Mouse (Mus musculus) embryonic facial prominence, embryonic 10.5 days (tissue): ENCODE measurements around the gene Samd9l. TPM values are rescaled to one million over a fixed set of nuclear protein-coding genes. Genes with fewer than 3 reads are reported as not detected.
"Not testable (repeated sequence)": the region's sequence is repeated elsewhere in the genome, so short reads cannot be mapped to it uniquely, and the experiment has no call there.

Source experiments
- DNase-seq: peaks from one replicate; pipeline ENCODE4 v3.0.0-alpha.2; 2017; ENCODE audit warnings: low spot score
- H3K27ac ChIP-seq: fragments of 300-500 bp; sonication (generic); replicated peaks from 2 replicates; pipeline ENCODE4 v1.5.1; 2016; ENCODE audit warnings: mild to moderate bottlenecking
- H3K27me3 ChIP-seq: fragments of 300-500 bp; sonication (generic); replicated peaks from 2 replicates; pipeline ENCODE4 v1.6.1; 2016; ENCODE audit warnings: low read depth, mild to moderate bottlenecking; ENCODE audit not compliant: poor library complexity, severe bottlenecking
- H3K36me3 ChIP-seq: fragments of 300-500 bp; sonication (generic); replicated peaks from 2 replicates; pipeline ENCODE4 v1.6.1; 2016; ENCODE audit warnings: mild to moderate bottlenecking, moderate library complexity
- H3K4me1 ChIP-seq: fragments of 300-500 bp; sonication (generic); 2 replicates; pipeline ENCODE4 v1.6.1; 2016
- H3K4me3 ChIP-seq: fragments of 300-500 bp; sonication (generic); 2 replicates; pipeline ENCODE4 v1.5.1; 2016; ENCODE audit warnings: mild to moderate bottlenecking, moderate library complexity
- H3K9me3 ChIP-seq: fragments of 300-500 bp; sonication (generic); 2 replicates; pipeline ENCODE4 v1.6.1; 2016; ENCODE audit warnings: mild to moderate bottlenecking
- WGBS: fragments of 180-500 bp; shearing (Covaris S2); methylation state at CpG from one replicate; pipeline ENCODE4 v1.1.7; 2016; 5-methylcytosine and 5-hydroxymethylcytosine counted together
- polyA plus RNA-seq: library from polyadenylated mRNA; unstranded; fragments of >200 nt; fragmentation: Nextera tagmentation; extraction: Ambion mirVana; gene quantifications from 2 replicates; pipeline ENCODE4 v1.2.1, GENCODE M21; 2016

The Samd9l gene
- polyA plus RNA-seq, 1 experiment from 2014 or later = 0.37 TPM

- H3K4me3 ChIP-seq, H3K4me1 ChIP-seq, H3K9me3 ChIP-seq: not testable (repeated sequence)
Measured at GRCm38 (mm10) chr6:3384816-3385215, 14.6 kb downstream of the Samd9l start.

DNA sequence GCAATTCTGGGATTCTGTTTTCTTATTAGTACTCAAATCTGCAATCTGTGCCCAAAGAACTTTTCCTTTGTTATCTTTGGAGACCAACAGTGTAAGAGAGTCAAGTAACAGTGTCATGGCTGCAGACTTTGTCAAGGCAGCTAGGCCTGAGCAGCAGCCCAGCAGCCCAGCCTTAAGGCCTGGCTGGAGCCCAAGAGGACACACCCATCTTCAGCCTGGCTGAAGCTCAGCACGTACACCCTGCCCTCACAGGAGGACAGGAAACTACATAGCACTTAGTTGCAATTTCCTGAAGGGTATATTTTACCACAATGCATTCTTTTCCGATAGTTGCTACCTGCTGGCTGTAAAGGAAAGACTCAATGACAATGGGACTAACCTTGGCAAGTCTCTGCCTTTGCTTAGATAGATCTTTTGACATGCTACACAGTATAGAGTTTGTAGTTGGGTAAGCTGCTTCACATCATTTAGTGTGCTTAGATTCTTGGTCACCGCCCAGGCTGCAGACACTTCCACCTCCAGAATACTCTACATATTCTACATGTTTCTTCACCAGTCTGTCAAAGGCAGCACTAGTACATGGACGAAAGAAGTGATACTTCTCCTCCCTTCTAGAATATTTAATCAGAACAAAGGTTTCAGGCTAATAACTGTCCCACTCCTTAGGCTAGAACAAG, 15.1 kb downstream of the Samd9l start:
- not testable (repeated sequence) for H3K27ac ChIP-seq, H3K9me3 ChIP-seq, H3K4me1 ChIP-seq, H3K4me3 ChIP-seq, H3K27me3 ChIP-seq, DNase-seq, H3K36me3 ChIP-seq
- WGBS = 35% methylated on average over 1 of the region's 4 CpGs

More at GRCm38 (mm10) chr6:3384816-3385215, 14.6 kb downstream of the Samd9l start:
- H3K27me3 ChIP-seq, H3K27ac ChIP-seq, H3K36me3 ChIP-seq, DNase-seq: not testable (repeated sequence)

GRCm38 (mm10) chr6:3379146-3379545, 20.2 kb downstream of the Samd9l start:
- no peak overlapping the region for H3K4me3 ChIP-seq
- no peaks in the 10 kb centered on the region for H3K27me3 ChIP-seq
- H3K36me3 ChIP-seq = no peaks in the 10 kb centered on the region
- no peaks in the 10 kb centered on the region for H3K4me1 ChIP-seq
- peaks cover 7% of the 10 kb centered on the region; the same call in 1 of the 2 replicates for H3K9me3 ChIP-seq
- DNase-seq = no peak
- H3K27ac ChIP-seq = no peak overlapping the region
- WGBS = 84% methylated on average over 2 of the region's 2 CpGs

DNA sequence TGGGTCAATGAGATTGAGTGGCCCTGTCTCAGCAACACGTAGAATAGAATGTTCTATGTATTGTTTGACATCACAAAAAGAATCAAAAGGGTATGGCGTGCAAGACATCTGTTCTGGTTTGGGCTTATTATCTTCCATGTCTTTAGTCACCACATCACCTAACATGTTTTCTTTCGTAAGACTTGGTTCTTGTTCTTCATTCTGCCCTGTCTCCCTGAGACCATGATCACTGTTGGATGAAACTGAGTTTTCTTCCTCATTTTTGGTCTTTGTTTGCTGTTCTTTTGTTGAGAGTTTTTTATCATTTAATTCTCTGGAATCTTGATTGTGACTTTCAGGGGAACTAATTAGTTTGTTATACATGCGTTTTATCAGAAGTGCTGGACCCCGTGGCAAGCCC, 22.7 kb downstream of the Samd9l start:
- WGBS = 84% methylated on average over 5 of the region's 5 CpGs

DNA sequence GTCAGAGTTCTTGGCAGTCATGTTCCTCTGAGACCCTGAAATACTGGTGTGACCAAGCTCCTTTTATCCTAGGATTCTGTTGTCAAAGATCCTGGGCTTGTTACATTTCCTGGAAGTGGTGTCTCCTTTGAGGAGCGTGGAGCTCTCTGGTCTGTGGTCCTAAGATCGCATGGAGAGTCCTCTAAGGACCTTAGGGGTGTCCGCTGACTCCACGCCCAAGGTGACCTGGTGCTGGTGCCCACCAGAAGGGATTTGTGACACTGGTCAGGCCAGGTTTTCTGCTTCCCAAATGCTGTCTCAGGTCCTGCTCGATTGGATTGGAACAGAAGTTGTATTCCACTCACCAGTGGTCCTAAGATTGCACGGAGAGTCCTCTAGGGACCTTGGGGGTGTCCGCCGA, 29.8 kb downstream of the Samd9l start:
- Histone ChIP-seq H3K9me3 (peaks cover 22% of the 10 kb centered on the region), H3K4me1 (no peaks in the 10 kb centered on the region), H3K27ac (no peak overlapping the region), H3K4me3 (no peak overlapping the region), H3K36me3 (no peaks in the 10 kb centered on the region), H3K27me3 (no peaks in the 10 kb centered on the region)
- WGBS = 82% methylated on average over 8 of the region's 8 CpGs
- no peak for DNase-seq

More for the DNA sequence above, 22.7 kb downstream of the Samd9l start:
- DNase-seq = no peak
- no peak overlapping the region for H3K27ac ChIP-seq
- no peak overlapping the region for H3K4me3 ChIP-seq
- no peaks in the 10 kb centered on the region for H3K27me3 ChIP-seq
- H3K9me3 ChIP-seq = peaks cover 16% of the 10 kb centered on the region
- H3K36me3 ChIP-seq = no peaks in the 10 kb centered on the region
- H3K4me1 ChIP-seq = no peaks in the 10 kb centered on the region

DNA sequence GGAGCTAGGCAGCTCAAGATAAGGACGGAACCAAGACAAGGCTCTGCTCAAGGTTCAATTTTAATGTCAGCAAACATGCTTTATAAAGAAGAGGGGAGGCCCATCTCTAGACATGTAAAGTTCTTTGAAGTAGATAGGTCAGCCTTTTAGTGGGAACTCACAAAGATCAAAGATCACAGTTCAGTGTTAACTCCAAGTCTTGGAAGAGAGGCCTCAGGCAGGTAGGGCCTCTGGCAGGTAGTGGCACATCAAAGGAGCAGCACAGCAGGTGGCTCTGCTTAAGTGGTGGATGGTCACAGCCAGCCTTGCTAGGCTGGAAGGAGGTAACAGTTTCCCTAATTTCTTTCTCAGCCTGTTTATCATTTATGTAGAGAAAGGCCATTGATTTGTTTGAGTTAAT, 33.8 kb downstream of the Samd9l start:
- 68% methylated on average over 1 of the region's 1 CpGs for WGBS
- peaks cover 10% of the 10 kb centered on the region for H3K9me3 ChIP-seq
- not testable (repeated sequence) for H3K36me3 ChIP-seq

DNA sequence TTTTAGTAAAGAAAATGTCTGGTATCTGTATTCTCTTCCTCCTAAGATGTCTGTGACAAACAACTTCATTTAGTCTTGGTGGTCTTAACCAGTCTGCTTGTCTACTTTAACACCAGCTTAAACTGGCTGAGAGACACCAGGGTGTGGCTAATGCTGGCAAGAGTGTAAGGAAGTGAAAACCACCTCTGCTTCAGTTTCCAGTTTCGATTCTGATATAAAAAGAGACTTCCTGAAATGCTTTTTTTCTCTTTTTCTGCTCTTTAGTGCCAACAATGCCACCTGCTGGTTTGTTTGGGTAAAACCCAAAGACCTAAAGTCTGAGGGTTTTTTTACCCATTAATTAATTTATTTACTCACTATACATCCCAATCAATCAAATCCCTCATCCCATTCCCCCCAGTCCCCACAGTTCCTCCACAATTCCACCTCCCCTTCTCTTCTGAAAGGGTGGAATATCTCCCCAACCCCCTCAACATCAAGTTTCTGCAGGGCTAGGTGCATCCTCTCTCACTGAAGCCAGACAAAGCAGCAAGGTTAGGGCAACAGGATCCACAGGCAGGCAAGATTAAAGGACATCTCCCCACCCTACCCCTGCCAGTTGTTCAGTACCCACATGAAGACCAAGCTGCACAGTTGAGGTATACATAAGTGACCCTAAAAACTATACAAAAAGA, 53.3 kb downstream of the Samd9l start:
- not testable (repeated sequence) for H3K27me3 ChIP-seq, H3K27ac ChIP-seq, H3K4me1 ChIP-seq, H3K9me3 ChIP-seq, H3K36me3 ChIP-seq, H3K4me3 ChIP-seq
- 25% methylated on average over 1 of the region's 1 CpGs for WGBS
- peak; percentile 12 for DNase-seq

More for the DNA sequence above, 33.8 kb downstream of the Samd9l start:
- not testable (repeated sequence) for H3K27ac ChIP-seq, DNase-seq, H3K4me3 ChIP-seq, H3K4me1 ChIP-seq, H3K27me3 ChIP-seq

DNA sequence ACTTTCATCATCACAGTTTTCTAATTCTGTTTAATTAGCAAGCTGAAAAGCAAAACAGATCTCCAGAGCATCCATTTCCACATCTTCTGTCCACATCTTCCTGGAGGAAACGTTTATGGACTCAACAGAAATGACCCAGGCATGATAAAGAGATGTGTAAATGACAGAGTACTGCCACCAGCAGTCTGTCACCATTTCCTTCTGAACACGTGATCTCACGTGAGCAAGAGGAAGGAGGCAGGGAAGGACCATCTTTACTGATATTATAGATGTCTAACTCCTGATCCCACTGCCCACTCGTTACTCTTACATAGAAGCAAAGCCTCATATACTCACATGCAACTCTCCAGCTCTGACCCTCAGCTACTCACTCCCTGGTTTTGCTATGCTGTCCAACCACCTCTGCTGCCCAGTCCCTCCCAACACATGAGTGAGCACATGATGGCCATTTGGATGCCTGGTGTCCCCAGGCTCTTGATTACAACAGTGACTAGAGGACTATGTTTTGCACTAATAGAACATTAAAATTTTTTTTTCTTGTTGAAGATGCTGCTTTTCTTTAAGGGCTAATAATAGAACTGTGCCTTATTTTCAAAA, 54.2 kb downstream of the Samd9l start:
- not testable (repeated sequence) for DNase-seq, H3K4me1 ChIP-seq, H3K36me3 ChIP-seq, H3K27me3 ChIP-seq, H3K9me3 ChIP-seq, H3K4me3 ChIP-seq, H3K27ac ChIP-seq
- 87% methylated on average over 3 of the region's 4 CpGs for WGBS

GRCm38 (mm10) chr6:3343603-3344247, 55.6 kb downstream of the Samd9l start:
- not testable (repeated sequence) for H3K4me1 ChIP-seq, H3K27me3 ChIP-seq, H3K36me3 ChIP-seq, H3K4me3 ChIP-seq, H3K9me3 ChIP-seq, H3K27ac ChIP-seq, DNase-seq
- 81% methylated on average over 1 of the region's 1 CpGs for WGBS

DNA sequence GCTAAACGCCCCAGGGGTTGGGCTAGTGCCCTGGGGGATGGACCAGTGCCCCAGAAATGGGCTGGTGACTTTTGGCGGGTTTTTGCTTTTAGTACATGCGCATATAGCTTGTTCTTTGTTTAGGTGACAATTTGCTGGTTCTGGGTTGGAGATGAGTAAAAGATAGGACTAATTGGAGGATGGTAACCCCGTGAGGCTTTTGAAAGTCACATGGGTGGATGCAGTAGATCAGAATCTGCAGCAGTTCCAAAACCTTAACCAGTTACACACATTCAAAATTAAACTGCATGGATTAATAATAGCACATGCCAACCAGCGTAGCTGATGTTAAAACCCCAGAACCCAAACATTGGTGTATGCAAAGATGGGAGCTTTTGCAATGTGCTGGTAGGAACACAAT, 57.9 kb downstream of the Samd9l start:
- Histone ChIP-seq H3K4me1 (no peaks in the 10 kb centered on the region), H3K27me3 (no peaks in the 10 kb centered on the region), H3K9me3 (peaks cover 5% of the 10 kb centered on the region; the same call in 1 of the 2 replicates), H3K27ac (no peak overlapping the region), H3K4me3 (no peak overlapping the region), H3K36me3 (no peaks in the 10 kb centered on the region)
- no peak for DNase-seq
- WGBS = 54% methylated on average over 5 of the region's 5 CpGs

DNA sequence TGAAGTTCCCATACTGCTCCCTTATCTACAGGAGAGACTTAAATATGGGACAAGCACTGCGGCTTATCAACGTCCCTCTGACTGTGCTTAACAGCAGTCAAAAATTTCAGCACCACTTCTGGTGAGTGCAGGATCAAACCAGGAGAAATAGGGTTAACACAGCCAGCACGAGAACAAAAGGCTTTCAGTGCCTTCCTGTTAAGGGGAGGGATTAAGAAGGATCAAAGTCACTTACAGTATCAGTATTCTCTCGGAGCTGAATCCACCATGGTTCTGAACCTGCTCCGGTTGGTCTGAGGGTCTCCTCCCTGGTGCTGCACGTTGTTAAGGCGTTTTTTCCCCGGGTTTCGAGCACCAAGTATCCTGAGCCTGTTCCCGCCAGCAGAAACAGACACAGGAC, 58.4 kb downstream of the Samd9l start:
- Histone ChIP-seq H3K4me3 (peak overlapping the region; percentile 42; the same call in 1 of the 2 replicates), H3K27ac (0 out of 2 replicates have a peak overlapping the region, but pooled peaks have one; percentile 51)

GRCm38 (mm10) chr6:3339131-3339530, 60.2 kb downstream of the Samd9l start:
- not testable (repeated sequence) for H3K4me1 ChIP-seq, H3K27me3 ChIP-seq, H3K9me3 ChIP-seq, DNase-seq, H3K36me3 ChIP-seq, H3K27ac ChIP-seq, H3K4me3 ChIP-seq
- 88% methylated on average over 6 of the region's 6 CpGs for WGBS

More for the DNA sequence above, 58.4 kb downstream of the Samd9l start:
- not testable (repeated sequence) for H3K27me3 ChIP-seq, H3K36me3 ChIP-seq, H3K9me3 ChIP-seq, H3K4me1 ChIP-seq
- WGBS = 23% methylated on average over 10 of the region's 10 CpGs
- peak; percentile 12 for DNase-seq
